Comparison of ENCODE assay signal across 23 mouse cellular contexts in genomic region chr1:91344001-91344400, GRCm38 (mm10). TPM values are rescaled to one million over a fixed set of nuclear protein-coding genes. Genes with fewer than 3 reads are reported as not detected.
DNase-seq lines count a peak whose midpoint lies in the region; ATAC-seq and TF ChIP-seq lines count a peak whose summit lies in the region.
"Had no signal": no experiment of that assay in that cellular context is flagged by ENCODE, and none has a peak within 500 bp of the region (broad histone marks: within the 10 kb centered on the region; RNA-seq: fewer than 3 reads in every experiment).

No protein-coding gene starts in this region.

- TF ChIP-seq CTCF in heart, postnatal 0 days (IDR thresholded peaks at IDR 0.05; ENCODE audit: low read depth): no peak
- no peak for TF ChIP-seq CTCF in lung, embryonic 14.5 days (IDR thresholded peaks at IDR 0.05; ENCODE audit: low read depth)
- TF ChIP-seq CTCF in lung, adult 2 months (IDR thresholded peaks at IDR 0.05; ENCODE audit: insufficient read depth, low read length): no peak
- no peak for TF ChIP-seq CTCF in E14TG2a.4 (conservative IDR thresholded peaks at IDR 0.05; ENCODE audit: low read length)

- peak; percentile 12; the same call in 1 of the 2 replicates for ATAC-seq in heart, postnatal 0 days (ENCODE audit: insufficient read depth, low read depth)
- no peak for ATAC-seq in lung, embryonic 14.5 days (ENCODE audit: insufficient read depth)
- no peak for ATAC-seq in granulocyte monocyte progenitor cell, adult 5-6 weeks (replicated peaks; ENCODE audit: poor library complexity, severe bottlenecking)

- H3K27ac ChIP-seq in heart, postnatal 0 days (ENCODE audit: low read depth): no peak overlapping the region
- H3K27ac ChIP-seq in lung, embryonic 14.5 days (ENCODE audit: low read depth): no peak overlapping the region
- H3K27ac ChIP-seq: embryonic facial prominence, embryonic 12.5 days; hindbrain, embryonic 15.5 days; neural tube, embryonic 15.5 days had no signal

- intact Hi-C loops in heart, postnatal 25 days (cut with DNase I): no loop called here

- H3K27me3 ChIP-seq in heart, postnatal 0 days (ENCODE audit: control insufficient read depth, insufficient read depth, low read length): peaks cover 46% of the 10 kb centered on the region
- peaks cover 41% of the 10 kb centered on the region for H3K27me3 ChIP-seq in lung, embryonic 14.5 days (ENCODE audit: insufficient read depth, low read length)
- H3K27me3 ChIP-seq in E14TG2a.4 (ENCODE audit: insufficient read depth, low read length): peaks cover 82% of the 10 kb centered on the region

- WGBS in heart, postnatal 0 days: 48% methylated on average over 3 of the region's 3 CpGs
- WGBS in lung, embryonic 14.5 days: 75% methylated on average over 3 of the region's 3 CpGs
- 73% methylated on average over 3 of the region's 3 CpGs for WGBS in lung, adult 2 months

- H3K4me2 ChIP-seq in heart, postnatal 0 days (ENCODE audit: low read depth, low read length): no peak overlapping the region
- H3K4me2 ChIP-seq in lung, embryonic 14.5 days: no peak overlapping the region

- TF ChIP-seq POLR2A in lung, adult 2 months (IDR thresholded peaks at IDR 0.05; ENCODE audit: borderline replicate concordance, extremely low read depth, low read depth, low read length): no peak

- no peak overlapping the region for H3K4me3 ChIP-seq in heart, postnatal 0 days (ENCODE audit: low read depth, low read length)
- H3K4me3 ChIP-seq in lung, embryonic 14.5 days (ENCODE audit: low read depth, low read length): no peak overlapping the region
- H3K4me3 ChIP-seq in lung, adult 2 months (replicated peaks; ENCODE audit: extremely low read depth, low read depth, low read length): no peak overlapping the region
- 0 out of 2 replicates have a peak overlapping the region, but pooled peaks have one; percentile 74 for H3K4me3 ChIP-seq in E14TG2a.4 (replicated peaks; ENCODE audit: low read length)
- H3K4me3 ChIP-seq: myocyte had no signal

- no peaks in the 10 kb centered on the region for H3K36me3 ChIP-seq in heart, postnatal 0 days (replicated peaks; ENCODE audit: control insufficient read depth, insufficient read depth, low read length)
- H3K36me3 ChIP-seq in lung, embryonic 14.5 days (ENCODE audit: insufficient read depth): no peaks in the 10 kb centered on the region
- H3K36me3 ChIP-seq in E14TG2a.4 (ENCODE audit: insufficient read depth, low read length): no peaks in the 10 kb centered on the region
- H3K36me3 ChIP-seq: embryonic facial prominence, embryonic 12.5 days; hindbrain, embryonic 15.5 days; neural tube, embryonic 15.5 days had no signal

- no peaks in the 10 kb centered on the region for H3K9me3 ChIP-seq in heart, postnatal 0 days (replicated peaks; ENCODE audit: control insufficient read depth, low read length)
- no peaks in the 10 kb centered on the region for H3K9me3 ChIP-seq in lung, embryonic 14.5 days (ENCODE audit: low read depth, low read length)
- no peaks in the 10 kb centered on the region for H3K9me3 ChIP-seq in E14TG2a.4 (ENCODE audit: low read length)
- H3K9me3 ChIP-seq: embryonic facial prominence, embryonic 12.5 days; hindbrain, embryonic 15.5 days; neural tube, embryonic 15.5 days had no signal

- TF ChIP-seq EP300 in heart, postnatal 0 days (IDR thresholded peaks at IDR 0.05; ENCODE audit: low read depth): no peak

- DNase-seq in cerebellum, postnatal 14 days: peak; percentile 26 to 54
- DNase-seq in cerebellum, adult 18-20 months: no peak
- DNase-seq in heart, postnatal 0 days (ENCODE audit: low spot score): no peak
- DNase-seq in heart, postnatal 25 days (ENCODE audit: low spot score): no peak
- peak; percentile 26 for DNase-seq in lung, embryonic 14.5 days
- DNase-seq in lung, adult 2 months: no peak
- DNase-seq: adrenal gland, adult 8-10 months; cerebellum, adult 11-12 months; heart, adult 18-20 months; heart, postnatal 10 days; kidney, adult 2 months; kidney, postnatal 14 days; lung, adult 18-20 months; lung, postnatal 4 days; thymus, postnatal 36 days had no signal

- no peaks in the 10 kb centered on the region; the same call in 1 of the 2 replicates for H3K4me1 ChIP-seq in heart, postnatal 0 days (ENCODE audit: control insufficient read depth, insufficient read depth)
- H3K4me1 ChIP-seq in lung, embryonic 14.5 days (ENCODE audit: insufficient read depth): peaks cover 5% of the 10 kb centered on the region; the same call in 1 of the 2 replicates
- no peaks in the 10 kb centered on the region for H3K4me1 ChIP-seq in lung, adult 2 months (ENCODE audit: control insufficient read depth, insufficient read depth, low read length)
- H3K4me1 ChIP-seq in E14TG2a.4 (replicated peaks; ENCODE audit: low read depth, low read length): peaks cover 21% of the 10 kb centered on the region

- H3K9ac ChIP-seq in heart, postnatal 0 days (replicated peaks; ENCODE audit: low read depth, low read length): no peak overlapping the region
- no peak overlapping the region for H3K9ac ChIP-seq in lung, embryonic 14.5 days
- H3K9ac ChIP-seq: embryonic facial prominence, embryonic 12.5 days; hindbrain, embryonic 15.5 days; neural tube, embryonic 15.5 days had no signal

RNA-seq across cellular contexts. Expression of gene Klhl30, which starts 6.8 kb away (rescaled TPM):
- 78.6 and 83.2 TPM in 2 replicates for total RNA-seq in heart, postnatal 0 days (2014; rRNA removed; ENCODE audit: low replicate concordance)
- polyA plus RNA-seq in heart, postnatal 0 days (2015; fragmentation: Nextera tagmentation; extraction: Ambion mirVana): 64.0 and 68.6 TPM in 2 replicates
- total RNA-seq in heart, postnatal 25 days (2021): 10 to 100 TPM; 46.3 to 52.0 TPM
- 0.08 and 1.3 TPM in 2 replicates for polyA plus RNA-seq in lung, embryonic 14.5 days (2014; fragmentation: Nextera tagmentation; extraction: Ambion mirVana)
- 1.4 and 4.6 TPM in 2 replicates for polyA plus RNA-seq in lung, adult 2 months (2012; rRNA removed)
- total RNA-seq in granulocyte monocyte progenitor cell, adult 5-6 weeks (2014; fragmentation: Nextera tagmentation): not detected in 2 replicates
- total RNA-seq in granulocyte monocyte progenitor cell, adult 5-6 weeks (2017): not detected in 2 replicates
- total RNA-seq: layer of hippocampus, adult 8-10 months; liver, adult 2 months had no signal
- polyA plus RNA-seq: liver, adult 2 months had no signal

RNA-seq across cellular contexts. Expression of gene Espnl, which starts 22.1 kb away (rescaled TPM):
- total RNA-seq in heart, postnatal 0 days (2014; rRNA removed; ENCODE audit: low replicate concordance): 0.89 TPM in 1 of 2 replicates, not detected in the other
- 0.04 TPM in 1 of 2 replicates, not detected in the other for polyA plus RNA-seq in heart, postnatal 0 days (2015; fragmentation: Nextera tagmentation; extraction: Ambion mirVana)
- under 1 TPM in 1 of 2 experiments, not detected in 1; 0.05 TPM for total RNA-seq in heart, postnatal 25 days (2021)
- not detected in 2 replicates for polyA plus RNA-seq in lung, embryonic 14.5 days (2014; fragmentation: Nextera tagmentation; extraction: Ambion mirVana)
- polyA plus RNA-seq in lung, adult 2 months (2012; rRNA removed): 0.11 and 0.12 TPM in 2 replicates
- total RNA-seq in granulocyte monocyte progenitor cell, adult 5-6 weeks (2014; fragmentation: Nextera tagmentation): 0.17 and 0.95 TPM in 2 replicates
- 0.22 and 0.26 TPM in 2 replicates for total RNA-seq in granulocyte monocyte progenitor cell, adult 5-6 weeks (2017)
- total RNA-seq: heart, adult 18-20 months; liver, adult 2 months had no signal

RNA-seq across cellular contexts. Expression of gene Erfe, which starts 22.2 kb away (rescaled TPM):
- total RNA-seq in heart, postnatal 0 days (2014; rRNA removed; ENCODE audit: low replicate concordance): 0.19 and 0.46 TPM in 2 replicates
- 0.40 and 0.71 TPM in 2 replicates for polyA plus RNA-seq in heart, postnatal 0 days (2015; fragmentation: Nextera tagmentation; extraction: Ambion mirVana)
- under 1 TPM in 1 of 2 experiments, not detected in 1; 0.26 TPM for total RNA-seq in heart, postnatal 25 days (2021)
- polyA plus RNA-seq in lung, embryonic 14.5 days (2014; fragmentation: Nextera tagmentation; extraction: Ambion mirVana): 2.7 TPM in 2 replicates
- 0.27 and 0.40 TPM in 2 replicates for polyA plus RNA-seq in lung, adult 2 months (2012; rRNA removed)
- 0.24 TPM in 1 of 2 replicates, not detected in the other for total RNA-seq in granulocyte monocyte progenitor cell, adult 5-6 weeks (2014; fragmentation: Nextera tagmentation)
- total RNA-seq in granulocyte monocyte progenitor cell, adult 5-6 weeks (2017): 0.26 TPM in 1 of 2 replicates, not detected in the other
- total RNA-seq: heart, adult 18-20 months; layer of hippocampus, adult 8-10 months; liver, adult 2 months had no signal
- polyA plus RNA-seq: liver, adult 2 months had no signal

RNA-seq across cellular contexts. Expression of gene Scly, which starts 45.9 kb away (rescaled TPM):
- total RNA-seq in heart, postnatal 0 days (2014; rRNA removed; ENCODE audit: low replicate concordance): 14.0 and 18.5 TPM in 2 replicates
- polyA plus RNA-seq in heart, postnatal 0 days (2015; fragmentation: Nextera tagmentation; extraction: Ambion mirVana): 9.6 and 10.0 TPM in 2 replicates
- total RNA-seq in heart, postnatal 25 days (2021): 10 to 100 TPM; 17.7 to 18.8 TPM
- polyA plus RNA-seq in lung, embryonic 14.5 days (2014; fragmentation: Nextera tagmentation; extraction: Ambion mirVana): 11.8 and 12.3 TPM in 2 replicates
- polyA plus RNA-seq in lung, adult 2 months (2012; rRNA removed): 23.7 and 26.6 TPM in 2 replicates
- 31.6 and 39.5 TPM in 2 replicates for total RNA-seq in granulocyte monocyte progenitor cell, adult 5-6 weeks (2014; fragmentation: Nextera tagmentation)
- total RNA-seq in granulocyte monocyte progenitor cell, adult 5-6 weeks (2017): 20.9 and 21.8 TPM in 2 replicates

RNA-seq across cellular contexts. Expression of gene Ilkap, which starts 54.6 kb away (rescaled TPM):
- 58.1 and 70.5 TPM in 2 replicates for total RNA-seq in heart, postnatal 0 days (2014; rRNA removed; ENCODE audit: low replicate concordance)
- polyA plus RNA-seq in heart, postnatal 0 days (2015; fragmentation: Nextera tagmentation; extraction: Ambion mirVana): 71.4 and 75.1 TPM in 2 replicates
- total RNA-seq in heart, postnatal 25 days (2021): 10 to 100 TPM; 41.3 to 48.1 TPM
- 140 and 144 TPM in 2 replicates for polyA plus RNA-seq in lung, embryonic 14.5 days (2014; fragmentation: Nextera tagmentation; extraction: Ambion mirVana)
- 51.6 and 57.4 TPM in 2 replicates for polyA plus RNA-seq in lung, adult 2 months (2012; rRNA removed)
- 108 and 113 TPM in 2 replicates for total RNA-seq in granulocyte monocyte progenitor cell, adult 5-6 weeks (2014; fragmentation: Nextera tagmentation)
- 109 and 111 TPM in 2 replicates for total RNA-seq in granulocyte monocyte progenitor cell, adult 5-6 weeks (2017)

Comparison
In these comparisons a context has a peak if more than half of its experiments do, and no peak if none do; other contexts are left out.
1. DNase-seq: peak in cerebellum, postnatal 14 days (2 of 2) and lung, embryonic 14.5 days (single experiment); none in cerebellum, adult 18-20 months (0 of 2), heart, postnatal 0 days (single experiment), heart, postnatal 25 days (single experiment) and lung, adult 2 months (single experiment).
2. RNA of gene Klhl30, which starts 6.8 kb away (total RNA-seq): 78.6 to 83.2 TPM in heart, postnatal 0 days and 46.3 to 52.0 TPM in heart, postnatal 25 days; not detected in granulocyte monocyte progenitor cell, adult 5-6 weeks; every median in the first group is over 10 times any median in the second.